Mouse (Mus musculus) liver, adult 2 months (tissue): Measurements from ENCODE around the gene Zap70.

ENCODE experiments used
- CTCF ChIP-seq: fragments of 200-500 bp; IDR thresholded peaks from 2 replicates; pipeline ENCODE4 v1.5.1; 2011; ENCODE audit warnings: low read depth, low read length, control low read depth
- POLR2A ChIP-seq: fragments of 200-500 bp; IDR thresholded peaks from 2 replicates; pipeline ENCODE4 v1.6.1; 2011; ENCODE audit warnings: low read length, control low read depth; ENCODE audit not compliant: insufficient read depth; ENCODE audit errors: extremely low read depth

- peak; percentile 44 for TF ChIP-seq CTCF
- no peak for TF ChIP-seq POLR2A
Measured at GRCm38 (mm10) chr1:36786377-36786776, 24.8 kb downstream of the Zap70 start.
